Mouse (Mus musculus) kidney, postnatal 10 days (tissue): ENCODE measurements at regions not wholly inside any gene's neighbourhood (a gene's known extent, or its start where the extent isn't known, plus 50 kb on each side); places are given as distances from the start of the nearest gene placed in this dataset.
A peak's percentile ranks its signal among the peaks of the same experiment; 100 is the strongest.

Experiments
- DNase-seq: peaks from one replicate; pipeline ENCODE4 v3.0.0; 2021; ENCODE audit warnings: mixed read lengths

GRCm38 (mm10) chr2:157633286-157633685 is 62.2 kb upstream of the Blcap start:
- DNase-seq: no peak

- DNase-seq: peak; percentile 95
Observed at GRCm38 (mm10) chr2:157635670-157636069, 64.6 kb upstream of the Blcap start.

GRCm38 (mm10) chr2:157640873-157641272 is 69.8 kb upstream of the Blcap start:
- DNase-seq: no peak

GRCm38 (mm10) chr2:157663584-157664375 is 73.4 kb upstream of the Ctnnbl1 start:
- peak; percentile 89 for DNase-seq

- no peak for DNase-seq
Observed at GRCm38 (mm10) chr2:157664481-157664880, 72.7 kb upstream of the Ctnnbl1 start.

- DNase-seq: no peak
Observed at GRCm38 (mm10) chr2:157670191-157670590, 67.0 kb upstream of the Ctnnbl1 start.

- DNase-seq: no peak
Observed at GRCm38 (mm10) chr2:157674906-157675305, 62.3 kb upstream of the Ctnnbl1 start.

GRCm38 (mm10) chr2:157676396-157677176 is 60.6 kb upstream of the Ctnnbl1 start:
- DNase-seq: peak; percentile 33

GRCm38 (mm10) chr2:157677262-157677661 is 59.9 kb upstream of the Ctnnbl1 start:
- peak; percentile 66 for DNase-seq

GRCm38 (mm10) chr2:157681931-157682330 is 55.3 kb upstream of the Ctnnbl1 start:
- DNase-seq: no peak
